Mouse (Mus musculus) ES-E14 (cell line): ENCODE data around the gene Eif4ebp2. TPM values are rescaled to one million over a fixed set of nuclear protein-coding genes. Genes with fewer than 3 reads are reported as not detected.

Experiments used
- DNase-seq: peaks from one replicate; pipeline ENCODE4 v3.0.0-alpha.2; 2013; ENCODE audit warnings: low read depth, low spot score
- H3K27ac ChIP-seq: 2 replicates; pipeline ENCODE4 v1.5.1; 2012; ENCODE audit warnings: low read depth, mild to moderate bottlenecking, low read length, moderate library complexity, mixed read lengths; ENCODE audit not compliant: poor library complexity, insufficient read depth, severe bottlenecking
- H3K36me3 ChIP-seq: 2 replicates; pipeline ENCODE4 v1.6.1; 2012; ENCODE audit warnings: mild to moderate bottlenecking, low read length, moderate library complexity, mixed read lengths; ENCODE audit not compliant: control insufficient read depth, poor library complexity, insufficient read depth, severe bottlenecking
- H3K4me1 ChIP-seq, 2 experiments: fragments of 150-350 bp in 1 of 2; sonication (generic) in 1 of 2; 2 replicates each; pipeline ENCODE4 v1.6.1; 2012; ENCODE audit warnings: low read length in 2 of 2, mild to moderate bottlenecking in 1 of 2, mixed read lengths in 1 of 2; ENCODE audit not compliant: control insufficient read depth in 2 of 2, insufficient read depth in 2 of 2, poor library complexity in 1 of 2
- H3K4me3 ChIP-seq, 2 experiments: fragments of 150-350 bp in 1 of 2; sonication (generic) in 1 of 2; 2 replicates each; pipeline ENCODE4 v1.5.1; 2012; ENCODE audit warnings: low read length in 2 of 2, low read depth in 1 of 2, mild to moderate bottlenecking in 1 of 2, mixed read lengths in 1 of 2; ENCODE audit not compliant: insufficient read depth in 1 of 2, poor library complexity in 1 of 2, severe bottlenecking in 1 of 2
- H3K9ac ChIP-seq: 2 replicates; pipeline ENCODE4 v1.6.1; 2012; ENCODE audit warnings: low read depth, mild to moderate bottlenecking, low read length, mixed read lengths; ENCODE audit not compliant: poor library complexity, insufficient read depth, severe bottlenecking
- H3K9me3 ChIP-seq: fragments of 150-350 bp; sonication (generic); 2 replicates; pipeline ENCODE4 v1.6.1; 2012; ENCODE audit warnings: low read depth, mild to moderate bottlenecking, low read length; ENCODE audit not compliant: control insufficient read depth, insufficient read depth
- CHD2 ChIP-seq: IDR thresholded peaks from 2 replicates; pipeline ENCODE4 v1.6.1; 2014; ENCODE audit warnings: mild to moderate bottlenecking, low read depth, low read length, inconsistent platforms
- HCFC1 ChIP-seq: IDR thresholded peaks from 2 replicates; pipeline ENCODE4 v1.6.1; 2012; ENCODE audit warnings: low read length, inconsistent platforms, borderline replicate concordance; ENCODE audit not compliant: insufficient read depth
- MAFK ChIP-seq: IDR thresholded peaks from 2 replicates; pipeline ENCODE4 v1.6.1; 2014; ENCODE audit warnings: mild to moderate bottlenecking, low read depth, low read length, inconsistent platforms; ENCODE audit not compliant: insufficient read depth
- ZC3H11A ChIP-seq: IDR thresholded peaks from 2 replicates; pipeline ENCODE4 v1.6.1; 2012; ENCODE audit warnings: low read depth, mild to moderate bottlenecking, inconsistent platforms, low read length, borderline replicate concordance
- ZNF384 ChIP-seq: IDR thresholded peaks from 2 replicates; pipeline ENCODE4 v1.6.1; 2012; ENCODE audit warnings: low read depth, low read length, inconsistent platforms
- in situ Hi-C, 2 experiments: fragments of 600-800 bp; cut with MboI; formaldehyde crosslinking; loops; one replicate each; pipeline ENCODE4 v1.15.1; 2025; ENCODE audit warnings: low sequenced_read_pairs in 2 of 2, inconsistent platforms in 1 of 2; ENCODE audit not compliant: unreplicated experiment in 2 of 2
- total RNA-seq: library from RNA; depleted of rRNA; stranded (reverse); fragments of 300-350 nt; gene quantifications from 2 replicates; pipeline ENCODE4 v1.2.3, GENCODE M21; 2012

The Eif4ebp2 gene
- total RNA-seq, 1 experiment = 32.3 TPM

GRCm38 (mm10) chr10:61447581-61448353, 4.7 kb downstream of the Eif4ebp2 start:
- Histone ChIP-seq H3K9me3 (no peaks in the 10 kb centered on the region), H3K4me3 (no peak overlapping the region), H3K36me3 (peaks cover 28% of the 10 kb centered on the region), H3K4me1 (peaks cover 3 to 19% of the 10 kb centered on the region in 2 experiments; a peak in 3 of 4 replicates), H3K9ac (no peak overlapping the region; the same call in 1 of the 2 replicates), H3K27ac (no peak overlapping the region)
- in situ Hi-C loops = no loop called here
- TF ChIP-seq CHD2 (no peak), ZNF384 (no peak), HCFC1 (no peak), ZC3H11A (no peak), MAFK (no peak)
- no peak for DNase-seq

GRCm38 (mm10) chr10:61445016-61445415, 7.4 kb downstream of the Eif4ebp2 start:
- H3K9ac ChIP-seq = no peak overlapping the region
- no peak overlapping the region for H3K27ac ChIP-seq
- H3K4me3 ChIP-seq = no peak overlapping the region
- peaks cover 3 to 25% of the 10 kb centered on the region in 2 experiments; a peak in 3 of 4 replicates for H3K4me1 ChIP-seq
- no peaks in the 10 kb centered on the region for H3K9me3 ChIP-seq
- DNase-seq = no peak
- no peak for TF ChIP-seq CHD2
- TF ChIP-seq MAFK = no peak
- in situ Hi-C loops = no loop called here
- H3K36me3 ChIP-seq = peaks cover 28% of the 10 kb centered on the region

GRCm38 (mm10) chr10:61443876-61444275, 8.6 kb downstream of the Eif4ebp2 start:
- Histone ChIP-seq H3K4me1 (peaks cover 3 to 23% of the 10 kb centered on the region in 2 experiments; a peak in 3 of 4 replicates), H3K27ac (no peak overlapping the region), H3K36me3 (peaks cover 22% of the 10 kb centered on the region), H3K4me3 (no peak overlapping the region), H3K9me3 (no peaks in the 10 kb centered on the region), H3K9ac (no peak overlapping the region)
- TF ChIP-seq HCFC1 = no peak
- TF ChIP-seq MAFK = no peak
- TF ChIP-seq ZNF384 = no peak
- TF ChIP-seq CHD2 = no peak
- TF ChIP-seq ZC3H11A = no peak
- in situ Hi-C loops = no loop called here
- DNase-seq = no peak

- in situ Hi-C loops = no loop called here
- H3K36me3 ChIP-seq = peaks cover 20% of the 10 kb centered on the region
- H3K4me3 ChIP-seq = no peak overlapping the region
- H3K9ac ChIP-seq = no peak overlapping the region
- no peaks in the 10 kb centered on the region for H3K9me3 ChIP-seq
- no peak for TF ChIP-seq ZNF384
- no peak for TF ChIP-seq ZC3H11A
- no peak for TF ChIP-seq CHD2
- no peak for TF ChIP-seq MAFK
- TF ChIP-seq HCFC1 = no peak
- no peak for DNase-seq
- H3K27ac ChIP-seq = no peak overlapping the region
- H3K4me1 ChIP-seq = peaks cover 3 to 23% of the 10 kb centered on the region in 2 experiments; a peak in 3 of 4 replicates
Observed at GRCm38 (mm10) chr10:61443456-61443855, 9.0 kb downstream of the Eif4ebp2 start.
